8 mouse cellular contexts compared by ENCODE assay signal in genomic region chr14:53737962-53738361, GRCm38 (mm10).
DNase-seq lines count a peak whose midpoint lies in the region; ATAC-seq and TF ChIP-seq lines count a peak whose summit lies in the region.
"Not testable (repeated sequence)": the region's sequence is repeated elsewhere in the genome, so short reads cannot be mapped to it uniquely, and the experiment has no call there.

No protein-coding gene starts in this region.

- not testable (repeated sequence) for TF ChIP-seq POLR2A in heart, adult 2 months (IDR thresholded peaks at IDR 0.05; ENCODE audit: insufficient read depth, low read depth, low read length)

- not testable (repeated sequence) for H3K4me3 ChIP-seq in embryonic facial prominence, embryonic 11.5 days (ENCODE audit: low read depth, low read length); heart, adult 2 months; intestine, postnatal 0 days (ENCODE audit: low read depth, low read length); limb, embryonic 11.5 days (ENCODE audit: low read depth, low read length); lung, embryonic 14.5 days (ENCODE audit: low read depth, low read length); midbrain, postnatal 0 days (ENCODE audit: low read depth, low read length)

- intact Hi-C loops in heart, adult 2 months (cut with DNase I): not testable (repeated sequence)

- peak; percentile 1 for DNase-seq in adrenal gland, adult 2 months
- peak; percentile 2 for DNase-seq in embryonic facial prominence, embryonic 11.5 days (ENCODE audit: low spot score)
- not testable (repeated sequence) for DNase-seq in heart, adult 2 months; limb, embryonic 11.5 days (ENCODE audit: low spot score); midbrain, postnatal 0 days (ENCODE audit: low spot score)
- DNase-seq in lung, embryonic 14.5 days: peak; percentile 7
- peak; percentile 37 for DNase-seq in thymus, postnatal 25 days

- H3K27ac ChIP-seq in embryonic facial prominence, embryonic 11.5 days (replicated peaks; ENCODE audit: low read depth, low read length); heart, adult 2 months; intestine, postnatal 0 days (ENCODE audit: low read depth, low read length); limb, embryonic 11.5 days (replicated peaks; ENCODE audit: low read depth, low read length); lung, embryonic 14.5 days (ENCODE audit: low read depth); midbrain, postnatal 0 days (ENCODE audit: low read depth, low read length): not testable (repeated sequence)

- H3K27me3 ChIP-seq in embryonic facial prominence, embryonic 11.5 days (ENCODE audit: control insufficient read depth, insufficient read depth, low read length); heart, adult 2 months (ENCODE audit: control insufficient read depth, insufficient read depth, low read length); intestine, postnatal 0 days (replicated peaks; ENCODE audit: control insufficient read depth, insufficient read depth, low read length); limb, embryonic 11.5 days (ENCODE audit: control insufficient read depth, insufficient read depth, low read length); lung, embryonic 14.5 days (ENCODE audit: insufficient read depth, low read length); midbrain, postnatal 0 days (ENCODE audit: insufficient read depth, low read length): not testable (repeated sequence)

- 35% methylated on average over 4 of the region's 4 CpGs for WGBS in embryonic facial prominence, embryonic 11.5 days
- 24% methylated on average over 4 of the region's 4 CpGs for WGBS in heart, adult 2 months
- WGBS in intestine, postnatal 0 days: 34% methylated on average over 4 of the region's 4 CpGs
- 35% methylated on average over 4 of the region's 4 CpGs for WGBS in limb, embryonic 11.5 days
- WGBS in lung, embryonic 14.5 days: 25% methylated on average over 4 of the region's 4 CpGs
- 37% methylated on average over 4 of the region's 4 CpGs for WGBS in midbrain, postnatal 0 days

- ATAC-seq in embryonic facial prominence, embryonic 11.5 days (replicated peaks; ENCODE audit: insufficient number of reproducible peaks, low FRiP score, low TSS enrichment, low read depth); intestine, postnatal 0 days; midbrain, postnatal 0 days (ENCODE audit: low FRiP score): not testable (repeated sequence)
- ATAC-seq in limb, embryonic 11.5 days (ENCODE audit: insufficient number of reproducible peaks, low FRiP score, low TSS enrichment, low read depth): 0 out of 2 replicates have a peak, but pooled peaks have one; percentile 39
- ATAC-seq in lung, embryonic 14.5 days (ENCODE audit: insufficient read depth): peak; percentile 31; the same call in 1 of the 2 replicates

- not testable (repeated sequence) for H3K36me3 ChIP-seq in embryonic facial prominence, embryonic 11.5 days (replicated peaks; ENCODE audit: control insufficient read depth, insufficient read depth, low read depth, low read length); heart, adult 2 months (ENCODE audit: control insufficient read depth, insufficient read depth, low read length); intestine, postnatal 0 days (ENCODE audit: control insufficient read depth, insufficient read depth); limb, embryonic 11.5 days (ENCODE audit: control insufficient read depth, insufficient read depth, low read length); lung, embryonic 14.5 days (ENCODE audit: insufficient read depth); midbrain, postnatal 0 days (ENCODE audit: insufficient read depth, low read length)

- not testable (repeated sequence) for TF ChIP-seq EP300 in heart, adult 2 months (IDR thresholded peaks at IDR 0.05; ENCODE audit: insufficient read depth, low read depth, low read length)

- H3K4me1 ChIP-seq in embryonic facial prominence, embryonic 11.5 days (ENCODE audit: control insufficient read depth, insufficient read depth, low read length); heart, adult 2 months (ENCODE audit: control insufficient read depth, insufficient read depth, low read length); intestine, postnatal 0 days (replicated peaks; ENCODE audit: control insufficient read depth, insufficient read depth, low read length); limb, embryonic 11.5 days (ENCODE audit: control insufficient read depth, insufficient read depth, low read length); lung, embryonic 14.5 days (ENCODE audit: insufficient read depth); midbrain, postnatal 0 days (ENCODE audit: insufficient read depth, low read length): not testable (repeated sequence)

- peak; percentile 48 for TF ChIP-seq CTCF in heart, adult 2 months (IDR thresholded peaks at IDR 0.05)
- peak; percentile 70 for TF ChIP-seq CTCF in intestine, postnatal 0 days (IDR thresholded peaks at IDR 0.05; ENCODE audit: low read depth)
- TF ChIP-seq CTCF in lung, embryonic 14.5 days (IDR thresholded peaks at IDR 0.05; ENCODE audit: low read depth): peak; percentile 66
- peak; percentile 59 for TF ChIP-seq CTCF in midbrain, postnatal 0 days (IDR thresholded peaks at IDR 0.05)

- not testable (repeated sequence) for H3K9ac ChIP-seq in embryonic facial prominence, embryonic 11.5 days (replicated peaks; ENCODE audit: low read length); heart, adult 2 months (ENCODE audit: low read depth, low read length); intestine, postnatal 0 days (ENCODE audit: low read depth, low read length); limb, embryonic 11.5 days (ENCODE audit: low read length); lung, embryonic 14.5 days; midbrain, postnatal 0 days (replicated peaks; ENCODE audit: low read length, poor library complexity, severe bottlenecking)

- H3K9me3 ChIP-seq in embryonic facial prominence, embryonic 11.5 days (replicated peaks; ENCODE audit: control insufficient read depth, low read length); intestine, postnatal 0 days (ENCODE audit: control insufficient read depth); limb, embryonic 11.5 days (ENCODE audit: control insufficient read depth, low read length); lung, embryonic 14.5 days (ENCODE audit: low read depth, low read length); midbrain, postnatal 0 days (ENCODE audit: low read length): not testable (repeated sequence)

- H3K79me2 ChIP-seq in heart, adult 2 months (replicated peaks; ENCODE audit: control insufficient read depth, insufficient read depth, low read length): not testable (repeated sequence)

- H3K4me2 ChIP-seq in embryonic facial prominence, embryonic 11.5 days (ENCODE audit: low read depth, low read length); intestine, postnatal 0 days (replicated peaks; ENCODE audit: low read depth); limb, embryonic 11.5 days (ENCODE audit: low read depth, severe bottlenecking); lung, embryonic 14.5 days; midbrain, postnatal 0 days (ENCODE audit: low read depth, low read length, poor library complexity, severe bottlenecking): not testable (repeated sequence)
